Mouse (Mus musculus): Measurements from ENCODE around the gene Nbas.

GRCm38 (mm10) chr12:13268412-13268811 is 521 bp upstream of the Nbas start:
- TF ChIP-seq CTCF (IDR thresholded peaks at IDR 0.05; ENCODE audit: borderline replicate concordance, extremely low read depth, insufficient read depth, insufficient read length) (no peak), POLR2A (IDR thresholded peaks at IDR 0.05; ENCODE audit: borderline replicate concordance, extremely low read depth, insufficient read depth, insufficient read length, poor library complexity, severe bottlenecking) (no peak)
